Mouse (Mus musculus) inflammation-experienced regulatory T-cells (primary cell): ENCODE measurements around the gene Fanci. TPM values are rescaled to one million over a fixed set of nuclear protein-coding genes. Genes with fewer than 3 reads are reported as not detected.

Source experiments
- polyA plus RNA-seq, 2 experiments: library from polyadenylated mRNA; unstranded; fragments of 100-300 nt; shearing (Covaris generic); gene quantifications; one replicate each; pipeline ENCODE4 v1.2.1; 2017

Gene Fanci
- polyA plus RNA-seq, result 1 to 10 TPM; 2.8 to 8.2 TPM

DNA sequence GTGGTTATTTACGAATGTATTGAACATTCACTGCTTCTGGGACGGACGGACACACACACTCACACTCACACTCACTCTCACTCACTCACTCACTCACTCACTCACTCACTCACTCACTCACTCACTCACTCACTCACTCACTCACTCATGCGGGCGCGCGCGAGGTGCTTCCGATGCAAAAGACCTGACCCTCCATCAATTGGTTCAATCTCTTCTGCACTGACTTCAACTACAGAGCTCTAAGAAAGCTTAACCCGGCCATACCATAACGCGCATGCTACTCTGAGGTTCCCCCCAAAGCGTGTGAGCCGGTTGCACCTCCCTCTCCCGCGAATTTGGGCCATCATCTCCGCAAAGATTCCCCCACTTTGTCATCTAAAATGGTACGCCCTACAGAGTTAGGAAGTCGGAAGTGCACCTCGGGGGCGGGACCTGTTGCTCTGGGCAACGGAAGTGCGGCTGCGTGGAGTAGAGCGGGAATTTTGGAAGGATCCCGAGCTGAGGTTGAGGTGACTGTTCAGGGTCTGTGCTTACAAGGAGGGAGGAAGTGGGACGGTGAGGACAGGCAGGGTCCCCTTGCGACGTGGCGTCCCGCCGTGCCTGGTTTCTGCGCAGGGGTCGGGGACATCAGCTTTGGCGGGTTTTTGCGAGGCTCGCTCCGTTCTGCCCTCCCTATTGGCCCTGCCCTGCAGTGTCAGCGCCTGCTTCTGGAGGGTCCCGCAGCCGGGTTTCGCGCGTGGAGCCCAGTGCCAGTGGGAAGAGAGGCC is at the start of gene Fanci:
Gene Fanci (plus strand): TSS at position 47 of the 767 bp plus-strand sequence.

DNA sequence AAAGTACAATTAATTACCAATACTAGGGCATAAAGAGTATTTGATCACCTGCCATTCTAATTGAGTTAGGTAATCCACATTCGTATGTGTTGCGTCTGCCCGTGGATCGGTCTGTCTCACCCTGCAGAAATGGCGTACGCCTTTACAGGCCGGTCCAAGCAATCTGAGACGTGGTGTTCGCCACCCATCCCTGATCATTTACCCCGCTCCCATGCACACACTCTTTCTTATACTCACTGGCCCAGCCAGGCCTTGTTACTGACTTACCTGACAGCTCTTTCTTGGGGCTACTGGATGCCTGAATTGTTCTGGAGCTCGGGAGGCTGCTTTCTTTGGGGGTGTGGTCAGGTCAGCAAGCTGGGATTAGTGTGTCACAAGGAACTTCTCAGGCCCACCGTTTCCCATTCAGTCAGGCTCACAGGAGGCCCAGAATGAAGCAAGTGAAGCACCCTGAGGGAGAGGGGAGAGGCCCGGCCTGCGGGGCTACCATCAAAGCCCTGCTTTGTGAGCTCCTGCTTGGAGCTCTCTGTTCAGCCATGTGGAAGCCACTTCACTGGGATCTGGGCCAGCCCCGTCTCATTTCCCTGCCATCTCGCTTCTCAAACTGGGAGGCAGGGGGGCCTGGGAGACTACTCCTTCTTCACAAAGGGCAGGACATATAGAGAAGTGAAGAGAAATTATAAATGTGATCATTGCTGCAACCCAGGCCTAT is 5.2 kb upstream of the Fanci start, which contains the start of gene Rlbp1:
Gene Rlbp1 (minus strand): TSS at position 627 of the 712 bp plus-strand sequence.

DNA sequence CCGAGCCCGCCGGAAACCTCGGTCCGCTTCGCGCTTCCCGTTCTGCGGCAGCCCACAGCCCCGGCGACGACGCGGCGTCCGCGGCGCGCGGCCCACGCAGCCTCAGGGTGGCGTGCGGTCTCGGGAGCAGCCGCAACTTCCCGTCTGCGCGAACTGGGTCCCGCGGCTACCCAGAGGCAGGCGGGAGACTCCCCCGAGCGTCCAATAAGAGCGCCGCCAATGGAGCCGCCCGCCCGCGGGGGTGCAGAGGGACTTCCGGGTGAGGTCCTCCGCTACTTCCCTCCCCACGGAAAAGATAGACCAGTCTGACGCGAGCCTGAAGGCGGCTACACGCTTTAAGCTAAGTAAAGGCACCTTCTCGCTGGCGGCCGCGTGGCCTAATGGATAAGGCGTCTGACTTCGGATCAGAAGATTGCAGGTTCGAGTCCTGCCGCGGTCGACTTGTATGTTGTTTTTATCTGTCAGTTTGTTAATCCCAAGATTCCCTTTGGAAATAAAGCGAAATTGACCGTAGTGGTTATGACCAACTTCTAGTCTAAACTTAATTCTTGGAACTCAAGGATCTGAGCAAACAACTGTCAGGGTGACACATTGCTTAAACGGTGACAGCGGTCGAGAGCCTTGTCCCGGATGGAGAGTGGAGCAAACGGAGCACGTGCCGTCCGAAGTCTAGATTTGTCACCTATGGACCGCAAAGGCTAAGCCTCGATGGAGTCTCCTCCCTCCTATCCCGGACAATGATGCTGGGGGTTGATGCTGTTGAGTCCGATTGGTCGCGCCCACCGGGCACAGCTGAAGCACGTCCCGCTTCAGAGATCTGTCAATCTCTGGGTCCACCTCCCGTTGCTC is 74.5 kb downstream of the Fanci start, which contains the start of gene Polg:
Gene Polg (minus strand): TSS at position 310 of the 849 bp plus-strand sequence.

Other genes with a start within 250 kb of the Fanci start
- 10 to 100 TPM; 19.5 to 30.7 TPM for gene Mfge8, start 242.9 kb upstream of the Fanci start, polyA plus RNA-seq
- 1 to 10 TPM; 7.5 to 8.1 TPM for gene Abhd2, start 118.7 kb upstream of the Fanci start, polyA plus RNA-seq
- 1 to 10 TPM in 1 of 2 experiments, under 1 TPM in 1; 0.74 to 2.3 TPM for gene Rlbp1, start 4.9 kb upstream of the Fanci start, polyA plus RNA-seq
- 100 to 1,000 TPM; 108 to 129 TPM for gene Polg, start 74.4 kb downstream of the Fanci start, polyA plus RNA-seq
- gene Rhcg, start 225.7 kb downstream of the Fanci start, polyA plus RNA-seq, result under 1 TPM in 1 of 2 experiments, not detected in 1; 0.27 TPM